Mouse (Mus musculus) forebrain, embryonic 13.5 days (tissue): ENCODE measurements at regions not wholly inside any gene's neighbourhood (a gene's known extent, or its start where the extent isn't known, plus 50 kb on each side); places are given as distances from the start of the nearest gene placed in this dataset.

ENCODE experiments used
- ATAC-seq: fragments of 200-750 bp; cut with Nextera tagmentation; 2 replicates; pipeline ENCODE4 v1.8.0; 2017
- H3K27ac ChIP-seq: fragments of 300-500 bp; sonication (generic); 2 replicates; pipeline ENCODE4 v1.5.1; 2015; ENCODE audit warnings: inconsistent platforms, mild to moderate bottlenecking, moderate library complexity
- H3K27me3 ChIP-seq: fragments of 300-500 bp; sonication (generic); 2 replicates; pipeline ENCODE4 v1.6.1; 2015; ENCODE audit warnings: mild to moderate bottlenecking, inconsistent platforms
- H3K36me3 ChIP-seq: fragments of 300-500 bp; sonication (generic); 2 replicates; pipeline ENCODE4 v1.6.1; 2015; ENCODE audit warnings: mild to moderate bottlenecking, inconsistent platforms; ENCODE audit not compliant: poor library complexity, severe bottlenecking
- H3K4me1 ChIP-seq: fragments of 300-500 bp; sonication (generic); 2 replicates; pipeline ENCODE4 v1.6.1; 2015; ENCODE audit warnings: inconsistent platforms
- H3K4me2 ChIP-seq: fragments of 300-500 bp; sonication (generic); 2 replicates; pipeline ENCODE4 v1.6.1; 2015; ENCODE audit warnings: inconsistent platforms, mild to moderate bottlenecking, moderate library complexity
- H3K4me3 ChIP-seq: fragments of 300-500 bp; sonication (generic); 2 replicates; pipeline ENCODE4 v1.5.1; 2015; ENCODE audit warnings: mild to moderate bottlenecking, inconsistent platforms
- H3K9ac ChIP-seq: fragments of 300-500 bp; sonication (generic); 2 replicates; pipeline ENCODE4 v1.6.1; 2015; ENCODE audit warnings: mild to moderate bottlenecking, inconsistent platforms
- H3K9me3 ChIP-seq: fragments of 300-500 bp; sonication (generic); replicated peaks from 2 replicates; pipeline ENCODE4 v1.6.1; 2016; ENCODE audit warnings: inconsistent platforms
- WGBS: fragments of 180-500 bp; shearing (Covaris S2); methylation state at CpG from one replicate; pipeline ENCODE4 v1.1.7; 2015; 5-methylcytosine and 5-hydroxymethylcytosine counted together

DNA sequence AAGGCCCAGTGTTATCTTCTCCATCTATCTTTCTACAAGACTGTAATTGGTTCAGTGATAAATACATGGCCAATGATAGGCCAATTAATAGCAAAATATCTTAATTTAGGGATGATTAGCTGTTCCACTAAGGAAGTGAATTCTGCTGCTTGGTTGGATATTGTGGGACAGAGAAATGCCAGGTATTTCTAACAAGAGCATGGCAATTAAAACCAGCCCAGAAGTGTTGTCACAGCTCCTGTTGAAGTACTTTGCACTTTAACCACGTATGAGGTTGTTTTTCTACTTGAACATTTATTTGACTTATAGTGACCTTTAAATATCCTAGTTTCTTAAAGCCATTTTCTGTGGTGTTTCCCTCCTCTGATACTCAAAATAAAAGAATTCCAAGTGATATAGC lies 65.7 kb upstream of the Acsl4 start:
- Histone ChIP-seq H3K27me3 (0 out of 2 replicates have a peak, but pooled peaks cover 4% of the 10 kb centered on the region), H3K27ac (no peak overlapping the region), H3K4me2 (no peak overlapping the region), H3K9me3 (no peaks in the 10 kb centered on the region), H3K36me3 (no peaks in the 10 kb centered on the region), H3K4me1 (no peaks in the 10 kb centered on the region), H3K4me3 (no peak overlapping the region), H3K9ac (no peak overlapping the region)
- no peak for ATAC-seq
- 57% methylated on average over 1 of the region's 1 CpGs for WGBS

DNA sequence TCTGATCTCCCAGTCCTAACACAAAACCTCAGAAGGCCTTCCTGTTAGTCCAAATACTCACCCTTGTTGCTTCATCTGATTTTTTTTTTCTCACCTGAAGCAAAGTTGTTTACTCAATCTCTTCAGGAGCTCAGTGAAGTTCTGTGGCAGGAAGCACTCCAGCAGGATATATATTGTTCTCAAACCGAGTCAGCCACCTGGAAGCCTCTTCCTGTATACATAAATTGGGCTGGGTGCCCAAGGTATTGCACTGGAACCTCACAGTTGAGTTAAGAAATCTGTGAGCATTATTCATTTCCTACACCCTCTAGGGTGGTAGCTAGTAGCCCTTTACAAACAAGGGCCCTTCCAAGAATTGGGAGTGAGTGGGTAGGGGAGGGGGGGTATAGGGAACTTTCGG lies 73.8 kb upstream of the Acsl4 start:
- Histone ChIP-seq H3K27ac (no peak overlapping the region), H3K4me3 (no peak overlapping the region), H3K4me2 (no peak overlapping the region), H3K27me3 (0 out of 2 replicates have a peak, but pooled peaks cover 10% of the 10 kb centered on the region), H3K4me1 (no peaks in the 10 kb centered on the region), H3K9ac (no peak overlapping the region), H3K9me3 (no peaks in the 10 kb centered on the region), H3K36me3 (no peaks in the 10 kb centered on the region)
- WGBS = 73% methylated on average over 2 of the region's 2 CpGs
- ATAC-seq = no peak

DNA sequence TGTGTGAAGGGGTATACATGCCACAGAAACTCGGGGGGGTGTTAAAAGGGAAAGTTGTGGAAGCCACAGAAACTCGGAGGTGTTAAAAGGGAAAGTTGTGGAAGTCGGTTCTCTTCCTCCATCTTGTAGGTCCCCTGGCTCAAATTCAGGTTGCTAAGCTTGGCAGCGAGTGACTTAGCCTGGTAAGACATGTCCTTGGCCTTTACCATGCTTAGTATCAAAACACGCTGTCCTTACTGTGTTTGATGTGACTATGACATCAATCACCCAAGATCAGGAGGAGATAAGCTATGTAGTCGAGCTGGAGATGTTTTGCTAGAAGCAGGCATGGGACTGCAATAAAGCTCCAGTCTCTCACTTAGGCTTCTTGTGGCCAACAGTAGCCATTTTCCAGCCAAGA lies 74.4 kb upstream of the Acsl4 start:
- Histone ChIP-seq H3K4me3 (no peak overlapping the region), H3K9me3 (no peaks in the 10 kb centered on the region), H3K27ac (no peak overlapping the region), H3K4me2 (no peak overlapping the region), H3K36me3 (no peaks in the 10 kb centered on the region), H3K27me3 (0 out of 2 replicates have a peak, but pooled peaks cover 8% of the 10 kb centered on the region), H3K9ac (no peak overlapping the region), H3K4me1 (no peaks in the 10 kb centered on the region)
- WGBS = 77% methylated on average over 6 of the region's 6 CpGs
- ATAC-seq = no peak

DNA sequence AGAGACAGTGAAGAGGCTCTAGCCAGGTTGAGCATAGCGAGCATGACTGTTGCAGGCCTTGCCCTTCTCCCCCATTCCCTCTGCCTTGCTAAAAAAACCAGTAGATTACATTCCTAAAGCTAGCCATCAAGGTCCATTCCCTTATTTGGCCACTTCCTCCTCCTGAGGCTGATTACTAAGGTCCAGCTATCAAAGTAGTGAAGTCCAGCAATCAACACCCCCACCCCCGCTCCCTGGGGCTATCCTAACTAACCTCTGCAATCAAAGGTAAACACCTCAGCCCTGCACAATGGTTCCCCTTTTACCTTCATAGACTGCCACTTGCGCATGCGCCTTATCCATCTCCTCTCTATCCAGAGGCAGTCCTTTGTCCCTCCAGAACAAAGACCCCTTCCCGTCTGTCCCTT lies 77.5 kb upstream of the Acsl4 start:
- Histone ChIP-seq H3K27me3 (0 out of 2 replicates have a peak, but pooled peaks cover 5% of the 10 kb centered on the region), H3K36me3 (no peaks in the 10 kb centered on the region), H3K4me1 (no peaks in the 10 kb centered on the region), H3K4me2 (no peak overlapping the region), H3K27ac (no peak overlapping the region), H3K9me3 (no peaks in the 10 kb centered on the region), H3K9ac (no peak overlapping the region), H3K4me3 (no peak overlapping the region)
- 15% methylated on average over 5 of the region's 5 CpGs for WGBS
- no peak; the same call in 1 of the 2 replicates for ATAC-seq

DNA sequence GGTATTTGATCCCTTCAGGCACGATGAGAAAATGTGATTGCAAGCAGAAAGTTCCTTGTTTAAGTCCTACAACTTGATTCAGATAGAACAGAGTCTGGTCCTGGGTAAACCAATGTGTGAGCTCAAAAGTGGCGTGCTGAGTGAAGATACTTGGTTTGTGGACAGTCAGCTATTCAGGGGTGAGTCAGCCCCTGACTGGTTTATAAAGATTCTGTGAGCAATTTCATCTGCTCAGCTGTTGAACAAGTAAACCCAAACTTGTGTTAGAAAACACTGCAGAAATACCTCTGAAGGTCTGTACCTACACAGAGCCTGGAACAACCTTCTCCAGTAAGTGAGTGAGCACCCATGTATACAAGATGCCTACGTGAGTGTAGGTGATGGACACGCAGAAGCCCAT lies 78.1 kb upstream of the Acsl4 start:
- no peak overlapping the region for H3K27ac ChIP-seq
- ATAC-seq = no peak
- WGBS = 34% methylated on average over 4 of the region's 4 CpGs

DNA sequence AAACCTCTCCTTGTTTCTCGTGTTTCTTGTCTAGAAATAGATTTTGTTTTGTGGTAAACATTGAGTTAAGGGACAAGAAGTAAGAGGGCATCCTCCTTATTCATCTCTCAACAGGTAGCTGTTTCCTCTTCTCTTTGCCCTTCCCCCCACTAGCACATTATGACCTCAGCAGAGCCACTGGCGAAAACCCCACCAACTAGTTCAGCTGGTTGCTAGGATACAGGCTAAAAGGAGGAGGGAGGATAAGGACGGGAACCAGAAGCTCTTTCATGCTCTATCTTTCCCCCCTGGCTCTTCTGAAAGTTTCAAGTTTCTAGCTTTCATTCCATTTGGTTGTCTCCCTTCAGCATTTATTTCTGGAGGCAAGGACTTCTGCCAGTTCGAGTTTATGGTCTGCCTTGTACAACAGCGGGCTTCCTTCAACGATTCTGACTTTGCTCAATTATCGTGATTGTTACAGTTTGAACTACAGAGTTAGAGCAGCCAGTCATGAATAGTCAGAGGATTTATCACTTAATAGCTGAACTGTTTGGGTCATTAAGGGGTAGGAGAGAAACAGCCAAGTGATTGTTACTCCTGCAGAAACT lies 78.8 kb upstream of the Acsl4 start:
- Histone ChIP-seq H3K9ac (no peak overlapping the region), H3K27me3 (peaks cover 2% of the 10 kb centered on the region; the same call in 1 of the 2 replicates), H3K27ac (no peak overlapping the region), H3K4me2 (no peak overlapping the region), H3K36me3 (no peaks in the 10 kb centered on the region), H3K9me3 (no peaks in the 10 kb centered on the region), H3K4me1 (no peaks in the 10 kb centered on the region), H3K4me3 (no peak overlapping the region)
- ATAC-seq = no peak
- 19% methylated on average over 7 of the region's 7 CpGs for WGBS

More for the DNA sequence above, 78.1 kb upstream of the Acsl4 start:
- no peaks in the 10 kb centered on the region for H3K9me3 ChIP-seq
- no peaks in the 10 kb centered on the region for H3K36me3 ChIP-seq
- H3K4me1 ChIP-seq = no peaks in the 10 kb centered on the region
- H3K4me3 ChIP-seq = no peak overlapping the region
- no peak overlapping the region for H3K4me2 ChIP-seq
- H3K9ac ChIP-seq = no peak overlapping the region
- H3K27me3 ChIP-seq = 0 out of 2 replicates have a peak, but pooled peaks cover 2% of the 10 kb centered on the region

DNA sequence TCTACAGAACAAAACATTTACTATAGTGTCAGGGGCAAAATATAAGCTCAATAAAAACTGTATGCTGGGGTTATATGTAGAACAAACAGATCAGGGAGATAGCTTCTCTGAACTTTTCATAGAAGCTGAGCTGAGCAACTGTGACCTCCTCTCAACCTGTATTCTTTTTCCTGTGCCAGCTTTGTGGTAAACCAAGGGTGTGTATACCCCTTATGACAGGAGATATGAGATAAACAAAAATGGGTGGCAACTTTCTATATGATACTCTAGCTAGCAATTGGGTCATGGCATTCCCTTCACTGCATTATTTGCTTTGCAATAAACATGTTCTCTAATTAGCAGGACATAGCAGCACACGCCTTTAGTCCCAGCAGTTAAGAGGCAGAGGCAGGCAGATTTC lies 79.7 kb upstream of the Acsl4 start:
- no peak overlapping the region for H3K4me3 ChIP-seq
- 87% methylated on average over 1 of the region's 1 CpGs for WGBS
- H3K4me2 ChIP-seq = no peak overlapping the region
- H3K27ac ChIP-seq = no peak overlapping the region
- no peaks in the 10 kb centered on the region for H3K36me3 ChIP-seq
- H3K9ac ChIP-seq = no peak overlapping the region
- no peaks in the 10 kb centered on the region for H3K4me1 ChIP-seq
- H3K9me3 ChIP-seq = no peaks in the 10 kb centered on the region
- no peak for ATAC-seq
- H3K27me3 ChIP-seq = peaks cover 2% of the 10 kb centered on the region; the same call in 1 of the 2 replicates

DNA sequence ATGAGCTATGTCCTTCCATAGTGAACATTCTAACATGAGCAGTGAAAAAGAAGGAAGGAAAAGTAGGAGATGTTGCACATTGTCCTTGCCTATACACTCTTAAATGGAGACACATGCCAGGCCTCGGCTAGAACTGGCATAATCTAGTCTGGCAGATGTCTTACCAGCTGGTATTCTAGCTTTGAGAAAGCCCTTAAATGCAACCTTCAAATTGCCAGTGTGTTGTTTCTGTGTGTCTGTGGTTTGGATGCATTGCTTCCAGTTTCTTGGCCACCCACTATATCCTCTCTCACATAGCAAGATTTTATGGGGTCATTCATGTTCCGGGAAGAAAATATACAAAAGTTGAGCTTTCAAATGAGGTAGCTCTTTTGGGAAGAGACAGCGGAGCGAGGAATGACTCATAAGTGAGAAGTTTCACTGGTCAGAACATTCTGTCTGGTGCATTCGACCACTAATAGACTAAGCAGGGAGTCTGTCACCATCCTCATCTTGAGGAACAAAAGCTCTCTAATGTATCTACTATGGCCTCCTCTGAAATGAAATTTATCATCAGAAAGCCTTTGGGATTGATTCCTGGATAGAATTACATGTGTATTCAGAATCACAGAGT lies 91.0 kb upstream of the Acsl4 start:
- no peak overlapping the region for H3K4me3 ChIP-seq
- H3K4me2 ChIP-seq = no peak overlapping the region
- no peak for ATAC-seq
- H3K4me1 ChIP-seq = no peaks in the 10 kb centered on the region
- H3K9me3 ChIP-seq = no peaks in the 10 kb centered on the region
- H3K27me3 ChIP-seq = no peaks in the 10 kb centered on the region
- WGBS = 87% methylated on average over 5 of the region's 5 CpGs
- H3K36me3 ChIP-seq = no peaks in the 10 kb centered on the region
- no peak overlapping the region for H3K9ac ChIP-seq
- no peak overlapping the region for H3K27ac ChIP-seq

DNA sequence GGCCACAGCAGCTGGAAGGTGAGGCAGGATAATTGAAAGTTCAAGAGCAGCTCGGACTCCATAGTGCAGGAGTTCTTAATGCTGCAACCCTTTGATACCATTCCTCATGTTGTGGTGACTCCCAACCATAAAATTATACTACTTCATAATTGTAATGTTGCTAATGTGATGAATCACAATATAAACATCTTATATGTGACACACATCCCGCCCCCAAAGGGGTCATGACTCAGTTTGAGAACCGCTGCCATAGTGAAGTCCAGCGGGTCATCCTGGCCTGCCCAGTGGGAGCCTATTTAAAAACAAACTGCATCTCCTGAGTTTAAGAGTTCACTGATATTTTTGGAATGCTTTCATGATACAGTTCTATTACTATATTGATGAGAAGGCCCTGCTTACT lies 97.7 kb upstream of the Acsl4 start:
- Histone ChIP-seq H3K4me1 (no peaks in the 10 kb centered on the region), H3K9ac (no peak overlapping the region), H3K4me2 (no peak overlapping the region), H3K36me3 (no peaks in the 10 kb centered on the region), H3K27me3 (no peaks in the 10 kb centered on the region), H3K4me3 (no peak overlapping the region), H3K9me3 (no peaks in the 10 kb centered on the region), H3K27ac (no peak overlapping the region)
- 85% methylated on average over 4 of the region's 4 CpGs for WGBS
- ATAC-seq = no peak

DNA sequence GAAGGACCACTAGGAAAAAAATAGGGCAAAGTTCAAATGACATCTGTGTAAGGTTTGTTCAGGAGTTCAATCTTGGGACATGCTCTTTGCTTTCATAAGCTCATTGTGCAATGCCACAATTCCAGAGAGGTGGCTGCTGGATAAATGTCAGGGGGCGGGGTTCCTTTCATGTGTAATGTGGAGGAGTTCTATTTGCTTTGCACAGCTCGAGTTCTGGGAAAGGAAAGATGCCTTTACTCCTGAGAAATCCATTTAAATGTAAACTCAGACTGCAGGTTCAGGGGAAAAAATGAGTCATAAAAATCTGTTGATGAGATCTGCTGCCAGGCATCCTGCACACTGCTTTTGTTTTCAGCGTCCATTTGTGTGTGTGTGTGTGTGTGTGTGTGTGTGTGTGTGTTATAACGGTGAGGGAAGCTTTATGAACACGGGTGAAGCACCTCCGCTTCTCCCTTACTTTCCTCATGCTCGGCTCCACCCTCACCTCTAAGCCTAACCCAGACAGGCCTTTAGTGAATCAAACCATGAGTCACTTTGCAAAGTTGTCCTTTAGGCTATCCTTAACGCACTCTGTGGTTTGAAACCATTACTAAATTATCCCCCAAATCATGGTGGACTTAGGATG lies 99.9 kb upstream of the Acsl4 start:
- Histone ChIP-seq H3K36me3 (no peaks in the 10 kb centered on the region), H3K27me3 (no peaks in the 10 kb centered on the region), H3K4me2 (no peak overlapping the region), H3K4me1 (no peaks in the 10 kb centered on the region), H3K4me3 (no peak overlapping the region), H3K9ac (no peak overlapping the region), H3K9me3 (no peaks in the 10 kb centered on the region), H3K27ac (no peak overlapping the region)
- WGBS = 61% methylated on average over 8 of the region's 8 CpGs
- no peak for ATAC-seq

DNA sequence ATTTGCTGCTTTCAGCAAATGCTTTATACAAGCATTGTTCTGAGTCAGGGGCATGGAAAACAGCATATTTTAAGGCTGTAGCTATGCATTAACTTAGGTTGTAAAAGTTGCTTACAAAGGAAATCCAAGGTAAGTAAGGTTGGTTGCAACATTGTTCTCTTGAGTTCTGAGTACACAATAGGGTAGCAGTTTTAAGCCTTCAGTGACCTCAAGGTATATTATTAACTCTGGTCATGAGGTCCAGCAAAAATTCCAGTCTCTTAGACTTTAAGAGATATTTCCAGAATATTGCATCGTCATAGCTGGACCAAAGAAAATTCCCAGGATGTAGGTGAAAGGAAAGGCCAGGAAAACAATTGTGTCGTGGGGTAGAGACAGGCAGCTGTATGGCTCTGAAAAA lies 110.8 kb upstream of the Acsl4 start:
- H3K9ac ChIP-seq = no peak overlapping the region
- H3K27me3 ChIP-seq = peaks cover 3% of the 10 kb centered on the region; the same call in 1 of the 2 replicates
- H3K4me2 ChIP-seq = no peak overlapping the region
- H3K27ac ChIP-seq = no peak overlapping the region
- no peak overlapping the region for H3K4me3 ChIP-seq
- no peaks in the 10 kb centered on the region for H3K9me3 ChIP-seq
- H3K4me1 ChIP-seq = no peaks in the 10 kb centered on the region
- ATAC-seq = no peak
- 81% methylated on average over 2 of the region's 2 CpGs for WGBS
- H3K36me3 ChIP-seq = no peaks in the 10 kb centered on the region

DNA sequence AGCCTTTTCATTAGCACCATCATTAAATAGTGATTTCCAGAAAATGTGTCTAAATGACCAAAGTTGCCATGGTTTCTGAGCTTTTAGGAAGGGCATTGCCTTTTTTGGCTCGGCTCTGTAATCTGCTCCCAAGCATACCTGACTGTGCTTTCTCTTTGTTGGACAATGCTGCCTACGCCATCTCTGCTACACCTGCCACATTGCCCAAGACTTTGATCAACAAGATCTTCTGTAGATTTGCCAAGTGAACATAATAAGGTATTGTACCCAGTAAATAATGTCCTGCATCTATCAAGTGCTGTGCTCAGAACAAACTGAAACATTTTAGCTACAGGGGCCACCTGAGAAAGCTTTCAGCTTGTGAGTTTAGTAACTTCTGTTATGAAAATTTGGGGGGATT lies 114.6 kb upstream of the Acsl4 start:
- no peak overlapping the region for H3K4me3 ChIP-seq
- no peaks in the 10 kb centered on the region for H3K4me1 ChIP-seq
- no peak overlapping the region for H3K4me2 ChIP-seq
- WGBS = 72% methylated on average over 2 of the region's 2 CpGs
- no peak overlapping the region for H3K9ac ChIP-seq
- H3K36me3 ChIP-seq = no peaks in the 10 kb centered on the region
- peaks cover 3% of the 10 kb centered on the region; the same call in 1 of the 2 replicates for H3K27me3 ChIP-seq
- H3K9me3 ChIP-seq = no peaks in the 10 kb centered on the region
- no peak overlapping the region for H3K27ac ChIP-seq
- no peak for ATAC-seq
